Mouse (Mus musculus) ZHBTc4 (cell line): Measurements from ENCODE around the gene Lamp1.
A peak's percentile ranks its signal among the peaks of the same experiment; 100 is the strongest.

ENCODE experiments used
- DNase-seq: peaks from one replicate; pipeline ENCODE4 v3.0.0-alpha.2; 2011; ENCODE audit warnings: low read depth, low spot score

The Lamp1 gene

DNA sequence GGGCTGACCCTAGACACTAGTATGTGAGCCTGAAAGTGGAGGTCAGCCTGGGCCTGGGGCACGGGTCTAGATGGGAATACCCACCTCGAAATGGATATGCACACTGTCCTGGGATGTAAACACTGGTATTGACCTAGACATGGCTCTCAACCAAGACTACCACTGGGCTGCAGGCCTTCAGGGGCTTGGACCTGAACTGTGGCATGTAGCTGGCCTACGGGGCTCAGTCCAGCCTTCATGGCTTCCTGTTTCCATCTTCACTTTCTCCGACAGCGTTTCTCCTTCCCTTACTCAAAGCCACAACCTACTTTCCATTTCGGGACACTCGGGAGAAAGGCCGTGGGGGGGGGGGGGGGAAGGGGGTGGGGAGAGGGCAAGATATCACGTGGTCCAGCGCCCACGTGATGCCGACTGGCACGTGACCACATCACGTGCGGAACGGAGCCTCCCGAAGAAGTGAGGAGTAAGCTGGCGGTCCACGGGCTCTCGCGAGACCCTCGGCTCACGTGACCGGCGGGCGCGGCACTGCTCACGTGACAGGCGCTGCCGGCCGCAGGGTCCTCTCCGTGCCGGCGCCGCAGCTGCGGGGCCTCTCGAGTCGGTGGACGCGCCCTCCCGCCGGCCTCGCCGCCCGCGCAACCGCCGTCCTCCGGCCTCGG lies at the start of gene Lamp1:
Gene Lamp1, plus strand, starts transcription at position 444 of the 659 bp plus-strand sequence.
- DNase-seq: peak; percentile 100

DNA sequence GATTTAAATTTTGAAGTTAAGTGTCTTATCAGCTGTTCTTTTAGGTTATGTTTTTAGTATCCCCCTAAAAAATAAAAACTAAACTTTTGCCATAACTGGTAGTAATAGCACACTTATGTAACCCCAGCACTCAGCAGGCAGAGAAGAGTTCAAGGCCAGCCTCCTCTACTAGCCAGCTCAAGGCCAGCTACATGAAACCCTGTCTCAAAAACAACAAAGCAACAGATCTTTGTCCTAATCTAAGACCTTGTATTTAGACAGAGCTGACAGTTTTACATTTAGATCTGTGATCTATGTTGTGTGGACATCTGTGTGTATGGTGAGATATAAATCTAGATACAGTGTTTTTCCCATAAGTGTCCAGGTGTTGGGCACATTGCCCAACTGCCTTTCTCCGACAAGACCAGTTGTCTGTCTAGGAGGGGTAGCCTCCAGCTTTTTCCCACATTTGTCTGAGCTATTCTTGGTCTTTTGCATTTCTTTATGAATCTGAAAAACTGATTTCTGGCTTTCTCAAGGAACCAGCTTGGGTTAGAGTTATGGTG lies 49.5 kb upstream of the Lamp1 start:
- no peak for DNase-seq

DNA sequence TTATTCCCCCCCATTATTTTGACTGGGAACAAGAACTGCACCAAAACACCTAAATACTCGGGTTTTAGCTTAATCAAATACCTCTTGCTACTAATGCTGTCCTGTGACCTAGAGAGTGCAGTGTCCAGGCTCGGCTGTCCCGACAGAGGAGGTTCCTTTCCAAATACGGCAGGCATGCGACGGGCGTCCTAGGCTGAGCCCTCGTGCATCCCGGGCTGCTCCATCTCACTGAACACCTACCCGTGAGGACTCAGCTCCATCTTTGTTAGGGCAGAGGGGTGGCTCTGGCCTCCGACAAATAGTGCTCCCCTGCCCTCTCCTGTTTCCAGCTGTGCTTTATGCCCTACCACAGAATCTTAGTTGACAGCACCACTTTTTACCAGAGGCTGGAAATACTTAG lies 47.0 kb upstream of the Lamp1 start:
- no peak for DNase-seq

DNA sequence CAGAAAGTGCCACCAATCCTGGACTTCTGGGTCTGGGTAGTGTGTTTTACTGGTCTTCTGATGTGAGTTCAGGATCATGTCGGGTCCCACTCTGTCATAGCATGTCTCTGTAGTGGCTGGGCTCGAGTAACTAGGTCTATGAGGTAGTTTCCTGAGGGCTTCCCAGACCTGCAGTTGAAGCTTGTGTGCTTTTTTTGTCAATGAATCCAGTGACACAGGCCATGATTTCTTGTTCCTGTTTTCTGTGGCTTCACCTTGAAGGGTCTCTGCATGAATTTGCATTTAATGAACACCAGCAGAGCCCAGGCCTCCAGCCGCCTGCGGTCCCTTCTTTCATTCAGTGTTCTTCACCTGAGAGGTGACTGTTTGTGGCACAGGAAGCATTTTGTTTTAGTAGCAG lies 45.7 kb upstream of the Lamp1 start:
- DNase-seq: no peak

DNA sequence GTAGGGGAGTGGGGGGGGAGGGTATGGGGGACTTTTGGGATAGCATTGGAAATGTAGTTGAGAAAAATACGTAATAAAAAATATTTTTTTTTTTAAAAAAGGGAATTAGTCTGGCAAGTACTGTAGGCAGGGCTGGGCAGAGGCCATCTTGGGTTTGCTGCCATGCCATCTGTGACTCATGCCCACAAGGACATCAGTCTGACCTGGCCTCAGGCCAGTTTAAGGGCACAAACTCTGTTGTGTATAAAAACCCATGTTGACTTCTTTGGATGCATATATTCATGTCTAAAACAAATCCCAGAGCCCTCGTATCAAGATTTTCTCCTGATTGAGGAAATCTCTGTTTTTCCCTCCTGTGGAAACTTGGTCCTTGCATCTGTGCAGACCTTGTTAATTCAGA lies 41.9 kb upstream of the Lamp1 start:
- DNase-seq: no peak

DNA sequence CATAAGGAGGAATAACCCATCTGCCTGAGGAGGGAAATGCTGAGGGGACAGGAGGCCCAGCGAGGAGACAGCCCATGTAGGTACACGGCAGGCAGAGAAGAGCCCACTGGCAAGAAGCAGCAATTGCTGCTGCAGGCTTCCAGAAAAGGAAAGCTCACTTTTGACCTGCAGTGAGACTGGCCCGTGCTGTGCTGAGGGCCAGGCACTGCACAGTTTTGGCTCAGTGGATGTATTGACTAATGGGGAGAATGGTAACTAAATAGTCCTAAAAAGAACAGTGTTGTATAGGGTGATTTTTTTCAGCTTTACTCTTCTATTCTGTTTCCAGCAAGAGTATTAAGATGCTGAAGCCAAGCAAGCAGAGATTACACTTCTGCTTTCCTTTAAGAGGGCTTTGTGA lies 40.4 kb upstream of the Lamp1 start:
- DNase-seq: no peak

DNA sequence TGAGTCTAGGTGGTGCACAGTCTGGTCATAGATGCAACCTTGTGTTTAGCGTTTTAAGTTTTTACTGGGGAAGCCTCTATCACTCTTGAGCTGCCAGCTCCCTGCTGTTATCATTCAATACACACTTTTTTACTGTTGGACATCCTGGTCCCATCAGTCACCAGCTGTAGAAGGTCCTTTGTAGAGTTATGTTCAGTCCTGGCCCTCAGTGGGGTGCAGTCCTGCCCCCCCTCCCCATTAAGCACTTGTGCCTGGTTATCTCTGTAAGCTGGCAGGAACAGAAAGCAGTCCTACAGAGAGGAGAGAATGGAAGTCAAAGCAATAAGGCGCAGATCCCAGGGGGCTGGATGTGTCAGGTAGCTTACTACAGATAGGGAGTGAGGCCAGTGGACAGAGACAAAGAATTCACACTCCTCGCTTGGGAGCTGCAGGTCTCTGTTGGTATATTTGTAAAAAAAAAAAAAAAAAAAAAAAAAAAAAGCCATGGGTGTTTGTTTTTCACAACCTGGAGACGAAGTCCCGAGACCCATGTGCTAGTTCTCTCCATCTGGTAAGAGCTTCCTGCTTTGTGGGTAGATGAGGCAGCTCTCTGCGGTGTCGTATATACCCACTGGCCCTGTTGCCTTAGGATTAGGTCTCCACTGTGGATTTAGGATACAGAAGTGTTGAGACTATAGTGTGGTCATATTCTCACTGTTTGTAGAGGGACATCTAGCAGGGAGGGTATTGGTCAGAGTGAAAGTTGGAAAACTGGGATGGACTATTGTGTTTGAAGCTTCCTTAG lies 37.9 kb upstream of the Lamp1 start:
- no peak for DNase-seq

DNA sequence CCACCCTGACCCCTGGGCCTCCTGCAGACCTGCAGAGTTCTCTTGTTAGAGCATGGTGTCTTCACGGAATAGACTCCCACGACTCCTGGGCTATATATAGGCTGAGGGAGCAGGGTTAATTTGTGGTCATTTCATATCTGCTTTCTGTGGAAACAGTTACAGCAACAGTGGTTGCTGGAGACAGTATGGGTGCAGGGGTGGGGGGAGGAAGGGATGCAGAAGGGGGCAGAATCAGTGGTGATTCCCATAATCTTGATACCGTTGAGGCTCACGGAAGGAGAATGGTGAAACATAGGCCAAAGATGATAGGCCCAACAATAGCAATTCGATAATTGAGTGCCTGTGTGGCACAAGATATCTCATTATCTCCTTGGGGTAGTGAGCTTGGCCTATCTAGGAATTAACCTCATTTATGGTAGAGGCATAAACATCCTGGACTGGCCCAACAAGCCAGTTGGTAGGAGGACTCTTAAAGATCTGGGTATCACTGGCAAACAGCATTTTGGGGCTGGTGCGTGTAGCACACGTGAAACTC lies 36.0 kb upstream of the Lamp1 start:
- DNase-seq: no peak

DNA sequence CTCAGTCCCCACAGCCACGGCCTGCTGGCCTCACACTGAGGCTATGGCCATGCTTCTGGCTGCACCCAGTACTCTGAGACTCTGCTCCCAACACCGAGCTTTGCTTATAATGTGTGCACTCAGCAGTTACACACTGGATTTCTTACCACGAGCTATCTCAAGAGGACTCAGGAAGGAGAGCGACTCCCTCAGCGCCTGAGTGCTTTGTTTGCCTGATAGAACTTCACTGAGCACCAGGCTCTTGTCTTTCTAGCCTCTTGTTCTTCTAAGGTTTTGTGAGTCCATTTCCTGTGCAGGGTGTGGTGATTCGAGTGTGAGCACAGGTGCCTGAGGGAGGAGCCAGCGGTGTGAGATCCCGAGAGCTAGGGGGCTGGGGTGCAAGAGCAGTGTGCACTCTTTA lies 34.1 kb upstream of the Lamp1 start:
- no peak for DNase-seq

DNA sequence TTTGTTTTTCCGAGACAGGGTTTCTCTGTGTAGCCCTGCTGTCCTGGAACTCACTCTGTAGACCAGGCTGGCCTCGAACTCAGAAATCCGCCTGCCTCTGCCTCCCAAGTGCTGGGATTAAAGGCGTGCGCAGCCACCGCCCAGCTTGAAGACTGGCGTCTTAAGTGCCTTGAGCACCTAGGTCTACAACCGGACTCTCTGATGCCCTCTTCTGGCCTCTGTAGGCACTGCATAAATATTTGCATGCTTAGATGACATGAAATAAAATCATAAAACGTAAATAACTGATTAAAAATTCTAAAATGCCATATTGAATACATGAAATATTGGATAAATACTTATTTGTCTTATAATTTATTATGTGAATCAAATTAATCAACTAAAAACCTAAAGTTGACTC lies 26.7 kb upstream of the Lamp1 start:
- DNase-seq: peak; percentile 88

DNA sequence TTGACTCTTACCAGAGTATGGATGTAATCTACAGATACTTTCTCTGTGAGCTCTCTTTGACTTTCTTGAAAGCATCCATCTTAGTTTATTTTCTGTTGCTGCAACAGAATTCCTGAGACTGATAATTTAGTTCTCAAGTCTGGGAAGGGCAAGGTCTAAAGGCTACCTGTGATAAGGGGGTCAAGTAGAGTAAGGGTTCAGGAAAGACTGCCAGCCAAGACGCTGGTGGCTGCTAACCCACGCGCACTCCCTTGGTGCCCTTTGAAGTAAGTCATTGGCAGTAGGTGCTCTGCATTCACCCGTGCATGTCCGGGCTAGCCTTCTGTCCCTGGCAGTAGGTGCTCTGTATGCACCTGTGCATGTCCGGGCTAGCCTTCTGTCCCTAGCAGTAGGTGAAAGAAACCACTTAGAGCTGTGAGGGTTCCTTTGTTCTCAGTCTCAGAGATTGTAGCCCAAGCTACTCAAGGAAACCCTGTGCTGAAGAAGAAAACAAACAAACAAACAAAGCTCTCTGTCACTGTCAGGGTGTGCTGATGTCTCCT lies 19.2 kb upstream of the Lamp1 start:
- DNase-seq: peak; percentile 65

DNA sequence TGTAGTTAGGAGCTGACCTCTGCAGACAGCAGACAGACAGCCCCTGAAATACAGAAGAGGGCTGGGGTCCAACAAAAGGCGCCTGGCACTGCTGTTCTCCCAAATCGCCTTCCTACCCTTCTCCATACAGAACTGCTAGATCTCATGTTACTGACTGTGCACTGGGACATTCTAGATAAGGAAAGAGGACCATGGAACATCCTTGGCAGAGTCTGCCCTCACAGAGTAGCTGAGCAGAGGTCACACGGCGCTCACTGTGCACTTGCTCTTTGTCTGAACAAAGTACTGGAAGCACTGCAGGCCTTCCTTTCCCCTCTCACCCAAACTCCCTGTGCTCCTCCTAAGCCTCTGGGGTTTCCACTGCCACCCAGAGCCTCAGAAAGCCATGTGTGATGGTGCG lies 17.3 kb upstream of the Lamp1 start:
- no peak for DNase-seq

DNA sequence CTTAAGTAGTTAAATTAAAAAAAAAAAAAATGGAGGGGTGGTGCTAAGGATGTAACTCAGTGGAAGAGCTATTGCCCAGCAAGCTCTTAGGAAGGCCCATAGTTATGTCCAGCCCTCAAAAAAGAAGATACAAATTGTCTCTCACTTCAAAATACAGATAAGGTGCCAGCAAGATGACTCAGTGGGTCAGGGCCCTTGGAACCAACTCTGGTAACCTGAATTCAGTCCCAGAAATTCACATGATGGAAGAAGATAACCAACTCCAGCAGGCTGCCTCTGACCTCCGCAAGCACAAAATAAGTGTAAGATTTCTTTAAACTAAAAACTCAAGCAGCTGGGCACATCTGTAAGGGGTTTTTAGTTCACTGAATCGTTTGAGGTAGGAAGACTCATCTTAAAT lies 10.5 kb upstream of the Lamp1 start:
- no peak for DNase-seq

DNA sequence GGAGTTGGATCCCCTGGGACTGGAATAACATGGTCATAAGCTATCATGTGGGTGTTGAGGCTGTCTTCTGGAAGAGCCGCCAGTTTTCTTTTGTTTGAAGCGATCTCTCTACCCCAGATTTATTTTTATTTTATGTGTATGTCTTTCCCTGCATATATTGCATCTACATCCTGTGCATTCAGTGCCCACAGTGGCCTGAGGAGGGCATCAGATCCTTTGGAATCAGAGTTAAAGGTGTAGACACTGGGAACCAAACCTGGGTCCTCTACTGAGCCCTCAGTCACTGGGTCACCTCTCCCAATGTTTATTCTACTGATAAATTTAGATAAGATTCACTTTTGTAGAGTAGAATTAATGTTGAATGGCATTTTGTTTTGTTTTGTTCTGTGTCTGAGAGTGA lies 9.7 kb upstream of the Lamp1 start:
- peak; percentile 36 for DNase-seq

DNA sequence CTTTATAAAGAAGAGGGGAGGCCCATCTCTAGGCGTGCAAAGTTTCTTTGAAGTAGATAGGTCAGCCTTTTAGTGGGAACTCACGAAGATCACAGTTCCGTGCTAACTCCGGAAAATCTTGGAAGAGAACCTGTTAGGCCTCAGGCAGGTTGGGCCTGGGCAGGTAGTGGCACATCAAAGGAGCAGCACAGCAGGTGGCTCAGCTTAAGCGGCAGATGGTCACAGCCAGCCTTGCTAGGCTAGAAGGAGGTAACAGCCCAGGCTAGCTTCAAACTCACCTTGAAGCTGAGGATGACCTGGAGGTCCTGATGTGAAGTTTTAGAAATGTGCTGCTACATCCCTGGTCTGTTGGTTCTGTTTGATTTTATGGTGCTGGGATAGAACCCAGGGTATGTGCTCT lies 9.1 kb upstream of the Lamp1 start:
- peak; percentile 55 for DNase-seq

DNA sequence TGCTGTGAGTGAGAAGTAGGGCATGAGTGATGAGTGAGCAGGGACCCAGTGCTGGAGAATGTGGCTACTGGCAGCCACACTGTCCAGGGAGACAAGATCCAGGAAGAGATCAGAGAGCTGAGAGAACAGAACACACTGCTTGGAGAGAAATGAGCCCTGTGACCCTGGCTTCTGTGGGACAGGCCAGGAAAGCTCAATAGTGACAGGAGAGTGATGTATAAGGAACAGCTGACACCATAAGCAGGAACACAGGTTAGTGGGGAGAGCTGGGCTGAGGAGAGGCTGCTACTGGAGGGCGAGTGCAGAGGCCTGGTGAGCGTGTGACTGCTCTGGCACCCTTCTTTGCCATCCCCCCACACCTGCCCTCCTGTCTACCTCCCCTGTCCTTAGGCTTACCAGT lies 8.0 kb upstream of the Lamp1 start:
- no peak for DNase-seq

DNA sequence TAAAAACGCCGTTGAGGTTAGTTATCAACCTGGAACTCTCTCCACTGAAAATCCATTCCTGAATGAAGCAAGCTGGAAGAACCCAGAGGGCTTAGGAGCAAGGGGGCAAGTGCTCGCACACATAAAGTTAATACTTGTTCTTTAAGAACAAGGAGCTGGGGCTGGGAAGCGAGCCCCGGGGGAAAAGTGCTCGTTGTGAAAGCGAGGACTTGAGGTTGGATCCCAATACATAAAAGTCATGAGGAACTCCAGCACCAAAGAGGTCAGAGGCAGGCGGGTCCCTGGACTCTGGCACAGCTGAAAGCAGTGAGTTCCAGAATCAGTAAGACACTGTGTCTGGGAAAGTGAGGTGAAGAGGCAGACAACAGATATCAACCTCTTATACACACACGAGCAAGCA lies 4.9 kb upstream of the Lamp1 start:
- no peak for DNase-seq

DNA sequence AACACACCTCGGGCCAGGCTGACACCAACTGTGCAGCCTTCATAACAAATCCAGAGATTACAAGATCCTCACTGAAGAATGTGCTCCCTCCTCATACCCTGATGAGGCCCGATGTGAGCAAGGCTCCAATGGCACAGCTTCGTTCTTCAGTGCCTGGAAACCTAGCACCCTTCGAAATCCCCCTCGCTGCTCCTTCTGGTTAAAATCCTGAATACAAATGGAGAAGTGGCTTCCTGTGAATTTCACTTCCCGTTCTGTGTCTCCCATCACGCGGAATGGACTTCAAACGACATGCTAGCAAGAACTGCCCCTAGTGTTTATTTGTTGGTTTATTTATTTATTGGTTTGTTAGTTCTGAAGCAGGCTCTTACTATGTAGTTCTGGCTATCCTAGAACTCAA lies 3.6 kb upstream of the Lamp1 start:
- no peak for DNase-seq

DNA sequence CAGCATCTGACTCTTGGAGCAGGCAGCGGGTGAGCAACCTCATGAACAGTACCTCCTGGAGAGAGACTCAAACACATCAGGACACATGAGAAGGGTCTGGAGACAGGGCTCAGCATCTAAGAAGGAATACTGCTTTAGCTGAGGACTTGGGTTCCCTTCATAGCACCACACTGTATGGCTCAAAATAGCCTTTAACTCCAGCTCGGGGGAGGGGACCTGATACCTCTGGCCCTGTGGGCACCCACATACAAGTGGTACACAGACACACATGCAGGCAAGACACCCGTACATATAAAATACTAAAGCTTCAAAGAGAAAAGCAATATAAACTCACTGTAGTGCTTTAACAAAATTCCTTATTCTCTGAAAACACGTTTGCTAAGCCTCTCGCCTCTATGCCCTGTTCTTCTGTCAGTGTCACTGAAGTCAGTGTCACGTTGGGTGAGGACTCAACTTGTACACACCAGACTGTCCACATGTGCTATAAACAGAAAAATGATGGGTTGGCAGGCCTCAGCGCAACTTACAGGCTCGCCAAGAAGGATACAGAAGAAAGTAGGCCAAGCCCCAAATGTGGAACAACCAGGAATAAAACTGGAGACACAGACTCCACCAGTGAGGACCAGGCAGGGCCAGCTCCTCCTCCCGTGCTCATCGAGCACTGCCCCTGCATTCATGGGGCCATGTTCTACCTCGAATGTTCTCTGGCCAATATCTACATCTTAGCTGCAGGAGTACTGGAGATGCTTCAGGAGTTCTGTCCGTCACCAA lies 2.4 kb upstream of the Lamp1 start:
- DNase-seq: no peak

DNA sequence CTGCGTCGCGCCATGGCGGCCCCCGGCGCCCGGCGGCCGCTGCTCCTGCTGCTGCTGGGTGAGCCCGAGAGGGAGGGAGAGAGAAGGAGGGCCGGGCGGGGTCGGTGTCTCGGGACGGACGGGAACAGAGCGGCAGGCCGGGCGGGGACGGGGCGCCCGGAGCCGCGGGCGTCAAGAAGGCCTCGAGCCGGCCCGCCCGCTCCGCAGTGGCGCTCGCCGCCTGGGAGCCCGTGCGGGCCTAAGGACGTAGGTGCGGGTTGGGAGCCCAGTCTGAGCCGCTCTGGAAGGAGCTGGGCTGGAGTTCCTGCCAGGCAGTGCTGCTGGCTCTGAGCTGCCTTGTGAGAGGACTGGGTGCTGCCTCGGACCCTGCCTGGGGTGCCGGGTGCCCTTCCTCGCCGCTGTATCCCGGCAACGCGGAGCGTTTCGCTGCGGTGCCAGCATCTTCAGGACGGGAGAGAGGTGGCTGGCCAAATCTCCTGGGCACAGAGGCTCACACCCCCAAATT lies 468 bp downstream of the Lamp1 start:
- no peak for DNase-seq

DNA sequence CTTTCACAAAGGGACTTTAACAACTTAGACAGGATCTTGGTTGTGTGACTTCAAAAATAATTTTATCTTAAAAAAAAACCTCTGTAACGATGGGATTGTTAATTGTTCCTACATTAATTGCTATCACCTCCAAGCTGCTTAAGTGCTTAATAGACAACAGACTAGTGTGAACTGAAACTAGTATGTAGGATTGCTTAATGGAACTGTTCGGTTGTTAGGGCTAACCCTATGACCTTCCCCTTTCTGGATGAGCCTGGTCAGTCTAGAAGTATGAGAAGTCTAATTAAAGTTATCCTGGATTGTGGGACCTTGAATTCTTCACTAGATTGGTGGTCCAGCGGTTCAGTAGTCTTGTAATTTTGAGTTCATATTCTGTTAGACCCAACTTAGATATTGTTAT lies 1.7 kb downstream of the Lamp1 start:
- no peak for DNase-seq

DNA sequence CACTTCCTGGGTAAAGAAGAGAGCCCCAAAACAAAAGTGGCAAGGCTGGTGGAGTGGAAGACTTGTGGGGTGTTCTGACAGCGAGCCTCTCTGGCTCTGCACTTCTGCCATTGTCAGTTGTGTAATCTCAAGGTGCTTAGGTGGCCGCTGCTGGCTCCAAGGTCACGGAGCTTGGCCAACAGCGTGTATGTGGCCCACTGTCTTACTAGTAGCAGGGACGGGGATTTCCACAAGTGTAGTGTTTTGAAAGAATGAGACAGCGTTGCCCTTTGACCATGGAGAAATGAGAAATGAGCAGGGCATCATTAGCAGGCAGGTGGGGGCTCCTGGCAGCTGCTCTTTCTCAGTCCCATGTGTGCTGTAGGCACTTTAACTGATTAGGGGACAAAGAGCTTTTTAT lies 3.1 kb downstream of the Lamp1 start:
- DNase-seq: no peak
